9 mouse cellular contexts compared by ENCODE assay signal in the genomic region with DNA sequence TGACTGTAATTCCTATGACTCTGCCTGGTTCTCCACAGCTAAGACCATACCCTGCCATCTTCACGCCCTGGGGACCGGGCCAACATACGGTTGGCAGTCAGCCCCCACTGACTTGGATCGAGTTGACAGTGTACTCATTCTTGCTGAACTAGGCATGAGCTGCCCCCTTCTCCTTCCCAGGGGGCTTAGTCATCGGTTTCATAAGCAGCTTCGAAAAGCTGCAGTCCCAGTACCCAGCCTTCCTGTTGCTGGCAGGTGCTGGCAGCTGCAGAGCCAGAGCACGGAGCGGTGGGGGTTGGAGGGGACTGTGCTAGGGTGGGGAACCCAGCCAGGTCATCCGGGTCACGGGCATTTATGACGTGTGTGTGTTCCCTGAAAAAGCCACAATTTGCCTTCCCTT. TPM values are rescaled to one million over a fixed set of nuclear protein-coding genes. Genes with fewer than 3 reads are reported as not detected.
A peak's percentile ranks its signal among the peaks of the same experiment; 100 is the strongest.
DNase-seq lines count a peak whose midpoint lies in the region; ATAC-seq and TF ChIP-seq lines count a peak whose summit lies in the region.
"Had no signal": no experiment of that assay in that cellular context is flagged by ENCODE, and none has a peak within 500 bp of the region (broad histone marks: within the 10 kb centered on the region; RNA-seq: fewer than 3 reads in every experiment).

No protein-coding gene starts in this region.

- TF ChIP-seq CTCF in thymus, adult 2 months (IDR thresholded peaks at IDR 0.05; ENCODE audit: borderline replicate concordance, control insufficient read depth, extremely low read depth, insufficient read depth, low read length, poor library complexity), result peak; percentile 50; the same call in 1 of the 2 replicates

- H3K4me2 ChIP-seq in forebrain, embryonic 14.5 days (ENCODE audit: low read length), result 0 out of 2 replicates have a peak overlapping the region, but pooled peaks have one; percentile 33
- H3K4me2 ChIP-seq in forebrain, embryonic 13.5 days, result no peak overlapping the region
- no peak overlapping the region for H3K4me2 ChIP-seq in limb, embryonic 15.5 days

- WGBS in forebrain, embryonic 14.5 days, result 83% methylated on average over 11 of the region's 11 CpGs
- 83% methylated on average over 11 of the region's 11 CpGs for WGBS in forebrain, embryonic 13.5 days
- 81% methylated on average over 11 of the region's 11 CpGs for WGBS in heart, embryonic 10.5 days
- 43% methylated on average over 11 of the region's 11 CpGs for WGBS in limb, embryonic 15.5 days
- whole genome bisulfite sequencing in thymus, adult 2 months, result 11% methylated on average over 11 of the region's 11 CpGs

- peaks cover 3% of the 10 kb centered on the region; the same call in 1 of the 2 replicates for H3K4me1 ChIP-seq in forebrain, embryonic 14.5 days (ENCODE audit: control insufficient read depth, insufficient read depth, low read length)
- peaks cover 13% of the 10 kb centered on the region for H3K4me1 ChIP-seq in forebrain, embryonic 13.5 days
- peaks cover 34% of the 10 kb centered on the region for H3K4me1 ChIP-seq in heart, embryonic 10.5 days
- peaks cover 25% of the 10 kb centered on the region for H3K4me1 ChIP-seq in limb, embryonic 15.5 days
- peaks cover 36% of the 10 kb centered on the region for H3K4me1 ChIP-seq in thymus, adult 2 months (replicated peaks; ENCODE audit: control insufficient read depth, insufficient read depth, low read length)

- no peak for TF ChIP-seq POLR2A in thymus, adult 2 months (IDR thresholded peaks at IDR 0.05; ENCODE audit: control insufficient read depth, extremely low read depth, insufficient read depth, low read length, poor library complexity)

- no peak for ATAC-seq in forebrain, embryonic 14.5 days
- ATAC-seq in forebrain, embryonic 13.5 days, result no peak
- ATAC-seq in limb, embryonic 15.5 days (ENCODE audit: insufficient number of reproducible peaks, low FRiP score, low TSS enrichment, low read depth), result 0 out of 2 replicates have a peak, but pooled peaks have one; percentile 72

- H3K4me3 ChIP-seq in forebrain, embryonic 14.5 days (ENCODE audit: low read depth, low read length), result no peak overlapping the region
- H3K4me3 ChIP-seq in forebrain, embryonic 13.5 days, result no peak overlapping the region
- no peak overlapping the region for H3K4me3 ChIP-seq in heart, embryonic 10.5 days
- no peak overlapping the region for H3K4me3 ChIP-seq in limb, embryonic 15.5 days
- H3K4me3 ChIP-seq in thymus, adult 2 months (ENCODE audit: control insufficient read depth, insufficient read depth, low read length), result no peak overlapping the region

- no peaks in the 10 kb centered on the region for H3K27me3 ChIP-seq in forebrain, embryonic 14.5 days (replicated peaks; ENCODE audit: control insufficient read depth, insufficient read depth, low read length)
- no peaks in the 10 kb centered on the region for H3K27me3 ChIP-seq in forebrain, embryonic 13.5 days
- 0 out of 2 replicates have a peak, but pooled peaks cover 4% of the 10 kb centered on the region for H3K27me3 ChIP-seq in heart, embryonic 10.5 days (ENCODE audit: insufficient read depth, poor library complexity, severe bottlenecking)
- H3K27me3 ChIP-seq in limb, embryonic 15.5 days, result no peaks in the 10 kb centered on the region
- H3K27me3 ChIP-seq in thymus, adult 2 months (ENCODE audit: control insufficient read depth, insufficient read depth, low read length), result no peaks in the 10 kb centered on the region
- H3K27me3 ChIP-seq: midbrain, embryonic 12.5 days had no signal

- H3K36me3 ChIP-seq in forebrain, embryonic 14.5 days (ENCODE audit: control insufficient read depth, insufficient read depth, low read length), result no peaks in the 10 kb centered on the region
- no peaks in the 10 kb centered on the region for H3K36me3 ChIP-seq in forebrain, embryonic 13.5 days (ENCODE audit: poor library complexity, severe bottlenecking)
- H3K36me3 ChIP-seq in heart, embryonic 10.5 days, result no peaks in the 10 kb centered on the region
- H3K36me3 ChIP-seq in limb, embryonic 15.5 days, result no peaks in the 10 kb centered on the region
- H3K36me3 ChIP-seq in thymus, adult 2 months (ENCODE audit: control insufficient read depth, insufficient read depth, low read length), result no peaks in the 10 kb centered on the region
- H3K36me3 ChIP-seq: midbrain, embryonic 12.5 days had no signal

- peak; percentile 29 for DNase-seq in forebrain, embryonic 14.5 days (ENCODE audit: low spot score)
- peak; percentile 29 to 34 for DNase-seq in B cell, adult 2 months
- peak; percentile 78 to 87 for DNase-seq in cerebellum, postnatal 10 days
- DNase-seq in heart, embryonic 10.5 days (ENCODE audit: low spot score), result no peak
- peak; percentile 66 for DNase-seq in thymus, adult 2 months
- no peak for DNase-seq in embryo, embryonic 10.5 days (ENCODE audit: low spot score)

- no peaks in the 10 kb centered on the region for H3K9me3 ChIP-seq in forebrain, embryonic 14.5 days (replicated peaks; ENCODE audit: control insufficient read depth, low read length)
- H3K9me3 ChIP-seq in forebrain, embryonic 13.5 days (replicated peaks), result no peaks in the 10 kb centered on the region
- no peaks in the 10 kb centered on the region for H3K9me3 ChIP-seq in heart, embryonic 10.5 days
- H3K9me3 ChIP-seq in limb, embryonic 15.5 days, result no peaks in the 10 kb centered on the region
- H3K9me3 ChIP-seq: midbrain, embryonic 12.5 days had no signal

- H3K9ac ChIP-seq in forebrain, embryonic 14.5 days (ENCODE audit: low read length), result no peak overlapping the region
- no peak overlapping the region for H3K9ac ChIP-seq in forebrain, embryonic 13.5 days
- no peak overlapping the region for H3K9ac ChIP-seq in limb, embryonic 15.5 days
- H3K9ac ChIP-seq: midbrain, embryonic 12.5 days had no signal

- H3K27ac ChIP-seq in forebrain, embryonic 14.5 days (ENCODE audit: low read depth, low read length), result no peak overlapping the region
- H3K27ac ChIP-seq in forebrain, embryonic 13.5 days, result no peak overlapping the region
- peak overlapping the region; percentile 22 for H3K27ac ChIP-seq in heart, embryonic 10.5 days
- peak overlapping the region; percentile 38 for H3K27ac ChIP-seq in limb, embryonic 15.5 days
- no peak overlapping the region for H3K27ac ChIP-seq in thymus, adult 2 months (ENCODE audit: control insufficient read depth, insufficient read depth, low read length)

RNA-seq across cellular contexts. Expression of gene Jdp2, which starts 27.5 kb away (rescaled TPM):
- 0.24 TPM in 1 of 2 replicates, not detected in the other for polyA plus RNA-seq in forebrain, embryonic 14.5 days (2014; fragmentation: Nextera tagmentation; extraction: Ambion mirVana)
- 0.21 TPM in 1 of 2 replicates, not detected in the other for polyA plus RNA-seq in forebrain, embryonic 13.5 days (2015; fragmentation: Nextera tagmentation; extraction: Ambion mirVana)
- 0.63 and 0.68 TPM in 2 replicates for polyA plus RNA-seq in heart, embryonic 10.5 days (2016; fragmentation: Nextera tagmentation; extraction: Ambion mirVana)
- polyA plus RNA-seq in limb, embryonic 15.5 days (2015; fragmentation: Nextera tagmentation; extraction: Ambion mirVana), result 0.99 and 1.5 TPM in 2 replicates
- polyA plus RNA-seq in thymus, adult 2 months (2012; rRNA removed), result 3.1 and 3.5 TPM in 2 replicates

Comparison
In these comparisons a context has a peak if more than half of its experiments do, and no peak if none do; other contexts are left out.
1. DNase-seq: peak in forebrain, embryonic 14.5 days (single experiment), B cell, adult 2 months (2 of 2), cerebellum, postnatal 10 days (2 of 2) and thymus, adult 2 months (single experiment); none in heart, embryonic 10.5 days (single experiment) and embryo, embryonic 10.5 days (single experiment).
2. H3K27ac ChIP-seq: peak in heart, embryonic 10.5 days (single experiment) and limb, embryonic 15.5 days (single experiment); none in forebrain, embryonic 14.5 days (single experiment), forebrain, embryonic 13.5 days (single experiment) and thymus, adult 2 months (single experiment).